In genomic region chr13:40967609-40968008, GRCm38 (mm10) we compare ENCODE assay signal across 14 mouse cellular contexts.
"Had no signal": no experiment of that assay in that cellular context is flagged by ENCODE, and none has a peak within 500 bp of the region (broad histone marks: within the 10 kb centered on the region; RNA-seq: fewer than 3 reads in every experiment).

No protein-coding gene starts in this region.

- ATAC-seq: liver, embryonic 12.5 days; liver, postnatal 0 days; lung, postnatal 0 days; midbrain, embryonic 13.5 days; midbrain, embryonic 15.5 days; midbrain, embryonic 16.5 days had no signal

- DNase-seq: left cerebral cortex, postnatal 4 days; liver; liver, embryonic 13.5 days; liver, postnatal 0 days; lung, adult 2 months; lung, embryonic 14.5 days; lung, postnatal 10 days; lung, postnatal 14 days; midbrain, embryonic 14.5 days had no signal
